Mouse (Mus musculus): Measurements from ENCODE around the gene Tbcb. TPM values are rescaled to one million over a fixed set of nuclear protein-coding genes. Genes with fewer than 3 reads are reported as not detected.
A peak's percentile ranks its signal among the peaks of the same experiment; 100 is the strongest.

The Tbcb gene
- total and polyA plus RNA-seq, 3 experiments = 36.6 to 56.7 (median 52.7) TPM

GRCm38 (mm10) chr7:30200200-30200599 lies 31.9 kb downstream of the Tbcb start:
- Histone ChIP-seq H3K4me1 (ENCODE audit: control insufficient read depth, insufficient read depth, low read length) (peaks cover 4% of the 10 kb centered on the region), H3K4me3 (no peak overlapping the region), H3K27ac (no peak overlapping the region), H3K9ac (ENCODE audit: low read depth, low read length) (no peak overlapping the region), H3K36me3 (ENCODE audit: control insufficient read depth, insufficient read depth, low read length) (no peaks in the 10 kb centered on the region), H3K27me3 (ENCODE audit: control insufficient read depth, insufficient read depth, low read length) (no peaks in the 10 kb centered on the region), H3K79me2 (replicated peaks; ENCODE audit: control insufficient read depth, insufficient read depth, low read length) (no peaks in the 10 kb centered on the region)
- peak in 1 of 2 experiments; percentile 28 for DNase-seq
- TF ChIP-seq POLR2A (IDR thresholded peaks at IDR 0.05; ENCODE audit: insufficient read depth, low read depth, low read length) (no peak), CTCF (IDR thresholded peaks at IDR 0.05) (no peak), EP300 (IDR thresholded peaks at IDR 0.05; ENCODE audit: insufficient read depth, low read depth, low read length) (no peak)
- WGBS = 46% methylated on average over 5 of the region's 5 CpGs
- intact Hi-C loops (cut with DNase I) = no loop called here

DNA sequence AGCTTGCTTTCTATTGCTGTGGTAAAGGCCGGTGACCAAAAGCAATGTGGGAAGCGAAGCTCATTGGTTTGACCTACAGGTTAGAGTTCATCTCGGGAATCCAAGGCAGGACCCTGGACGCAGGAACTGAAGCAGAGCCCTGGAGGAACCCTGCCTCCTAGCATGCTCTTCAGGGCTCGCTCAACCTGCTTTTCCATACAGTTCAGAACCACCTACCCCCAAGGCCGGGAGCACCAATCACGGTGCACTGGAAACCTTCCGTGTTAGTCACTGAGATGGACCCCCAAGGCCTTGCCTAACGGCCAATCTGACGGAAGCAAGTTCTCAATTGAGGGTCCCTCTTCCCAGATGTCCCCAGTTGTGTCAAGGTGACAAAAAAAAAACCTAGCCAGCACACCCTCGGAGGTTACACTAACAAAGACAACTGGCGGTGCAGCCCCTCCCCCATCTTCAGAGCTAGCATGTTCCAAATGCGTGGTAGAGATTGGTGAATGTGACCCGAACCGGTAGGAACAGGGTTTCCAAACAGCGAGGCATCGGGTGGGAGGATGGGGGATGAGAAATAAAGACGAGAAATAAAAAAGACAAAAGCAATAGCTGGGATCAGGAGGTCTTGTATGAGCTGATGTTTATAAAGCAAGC lies 32.5 kb downstream of the Tbcb start:
- H3K9ac ChIP-seq (ENCODE audit: low read depth, low read length) = no peak overlapping the region
- H3K4me3 ChIP-seq = no peak overlapping the region
- H3K27ac ChIP-seq = no peak overlapping the region
- peak in 1 of 2 experiments; percentile 17 for DNase-seq
- WGBS = 80% methylated on average over 18 of the region's 18 CpGs
- H3K79me2 ChIP-seq (replicated peaks; ENCODE audit: control insufficient read depth, insufficient read depth, low read length) = no peaks in the 10 kb centered on the region
- intact Hi-C loops (cut with DNase I) = no loop called here
- TF ChIP-seq CTCF (IDR thresholded peaks at IDR 0.05) (no peak), POLR2A (IDR thresholded peaks at IDR 0.05; ENCODE audit: insufficient read depth, low read depth, low read length) (no peak), EP300 (IDR thresholded peaks at IDR 0.05; ENCODE audit: insufficient read depth, low read depth, low read length) (no peak)
- H3K36me3 ChIP-seq (ENCODE audit: control insufficient read depth, insufficient read depth, low read length) = no peaks in the 10 kb centered on the region
- H3K4me1 ChIP-seq (ENCODE audit: control insufficient read depth, insufficient read depth, low read length) = peaks cover 4% of the 10 kb centered on the region
- no peaks in the 10 kb centered on the region for H3K27me3 ChIP-seq (ENCODE audit: control insufficient read depth, insufficient read depth, low read length)

GRCm38 (mm10) chr7:30198481-30198971 lies 33.5 kb downstream of the Tbcb start, which contains the start of gene Capns1:
Gene Capns1 (minus strand): TSS chr7:30198811.
- peaks cover 4% of the 10 kb centered on the region for H3K4me1 ChIP-seq (ENCODE audit: control insufficient read depth, insufficient read depth, low read length)
- H3K4me3 ChIP-seq = no peak within 1 kb of the TSS
- H3K36me3 ChIP-seq (ENCODE audit: control insufficient read depth, insufficient read depth, low read length) = no peaks in the 10 kb centered on the region; the same call in 1 of the 2 replicates
- TF ChIP-seq POLR2A (IDR thresholded peaks at IDR 0.05; ENCODE audit: insufficient read depth, low read depth, low read length) (no peak), CTCF (IDR thresholded peaks at IDR 0.05) (peak; percentile 92), EP300 (IDR thresholded peaks at IDR 0.05; ENCODE audit: insufficient read depth, low read depth, low read length) (peak; percentile 72)
- no peak within 1 kb of the TSS for H3K9ac ChIP-seq (ENCODE audit: low read depth, low read length)
- peak; percentile 56 to 57 for DNase-seq
- no peaks in the 10 kb centered on the region for H3K27me3 ChIP-seq (ENCODE audit: control insufficient read depth, insufficient read depth, low read length)
- 5% methylated on average over 8 of the region's 8 CpGs for WGBS
- no peaks in the 10 kb centered on the region for H3K79me2 ChIP-seq (replicated peaks; ENCODE audit: control insufficient read depth, insufficient read depth, low read length)
- H3K27ac ChIP-seq = no peak within 1 kb of the TSS
- intact Hi-C loops (cut with DNase I) = loop anchor here (1.0 kb wide), 1 partner anchor 17 kb away; no protein-coding TSS in a partner anchor

- 56% methylated on average over 5 of the region's 5 CpGs for WGBS
- Histone ChIP-seq H3K27me3 (ENCODE audit: control insufficient read depth, insufficient read depth, low read length) (no peaks in the 10 kb centered on the region), H3K79me2 (replicated peaks; ENCODE audit: control insufficient read depth, insufficient read depth, low read length) (no peaks in the 10 kb centered on the region), H3K27ac (no peak overlapping the region), H3K36me3 (ENCODE audit: control insufficient read depth, insufficient read depth, low read length) (peaks cover 4% of the 10 kb centered on the region), H3K9ac (ENCODE audit: low read depth, low read length) (no peak overlapping the region), H3K4me1 (ENCODE audit: control insufficient read depth, insufficient read depth, low read length) (peaks cover 4% of the 10 kb centered on the region), H3K4me3 (no peak overlapping the region)
- no peak for TF ChIP-seq POLR2A (IDR thresholded peaks at IDR 0.05; ENCODE audit: insufficient read depth, low read depth, low read length)
- no peak for TF ChIP-seq CTCF (IDR thresholded peaks at IDR 0.05)
- no peak for TF ChIP-seq EP300 (IDR thresholded peaks at IDR 0.05; ENCODE audit: insufficient read depth, low read depth, low read length)
- intact Hi-C loops (cut with DNase I) = loop anchor here (1.0 kb wide), 1 partner anchor 16 kb away; no protein-coding TSS in a partner anchor
- DNase-seq = peak in 1 of 2 experiments; percentile 15
Observed at GRCm38 (mm10) chr7:30197592-30198129, 34.4 kb downstream of the Tbcb start.

GRCm38 (mm10) chr7:30196171-30196570 lies 35.9 kb downstream of the Tbcb start:
- Histone ChIP-seq H3K27ac (no peak overlapping the region), H3K9ac (ENCODE audit: low read depth, low read length) (no peak overlapping the region), H3K79me2 (replicated peaks; ENCODE audit: control insufficient read depth, insufficient read depth, low read length) (no peaks in the 10 kb centered on the region), H3K27me3 (ENCODE audit: control insufficient read depth, insufficient read depth, low read length) (no peaks in the 10 kb centered on the region), H3K4me1 (ENCODE audit: control insufficient read depth, insufficient read depth, low read length) (peaks cover 4% of the 10 kb centered on the region), H3K36me3 (ENCODE audit: control insufficient read depth, insufficient read depth, low read length) (peaks cover 4% of the 10 kb centered on the region), H3K4me3 (no peak overlapping the region)
- TF ChIP-seq CTCF (IDR thresholded peaks at IDR 0.05) (no peak), POLR2A (IDR thresholded peaks at IDR 0.05; ENCODE audit: insufficient read depth, low read depth, low read length) (no peak), EP300 (IDR thresholded peaks at IDR 0.05; ENCODE audit: insufficient read depth, low read depth, low read length) (no peak)
- no peak for DNase-seq
- 58% methylated on average over 6 of the region's 6 CpGs for WGBS
- intact Hi-C loops (cut with DNase I) = no loop called here

DNA sequence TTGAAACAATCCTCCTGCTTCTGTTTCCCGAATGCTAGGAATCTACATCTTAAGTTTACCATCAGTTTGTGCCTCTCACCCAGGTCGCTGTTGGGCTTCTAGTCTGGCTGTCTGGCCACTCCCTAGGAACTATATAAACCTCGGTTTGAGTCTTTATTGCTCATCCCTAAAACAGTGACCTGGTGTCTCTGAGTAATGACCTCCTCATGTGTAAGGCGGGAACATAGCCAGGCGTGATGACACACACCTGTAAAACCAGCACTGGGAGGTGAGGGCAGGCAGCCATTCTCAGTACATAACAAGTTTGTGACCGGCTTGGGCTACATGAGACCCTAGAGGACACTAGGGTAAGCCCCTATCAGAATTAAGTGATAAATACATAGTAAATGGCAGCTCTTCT lies 36.6 kb downstream of the Tbcb start:
- Histone ChIP-seq H3K9ac (ENCODE audit: low read depth, low read length) (no peak overlapping the region), H3K36me3 (ENCODE audit: control insufficient read depth, insufficient read depth, low read length) (peaks cover 4% of the 10 kb centered on the region), H3K27me3 (ENCODE audit: control insufficient read depth, insufficient read depth, low read length) (no peaks in the 10 kb centered on the region), H3K4me3 (no peak overlapping the region), H3K79me2 (replicated peaks; ENCODE audit: control insufficient read depth, insufficient read depth, low read length) (no peaks in the 10 kb centered on the region), H3K4me1 (ENCODE audit: control insufficient read depth, insufficient read depth, low read length) (peaks cover 4% of the 10 kb centered on the region), H3K27ac (no peak overlapping the region)
- intact Hi-C loops (cut with DNase I) = no loop called here
- no peak for DNase-seq
- no peak for TF ChIP-seq CTCF (IDR thresholded peaks at IDR 0.05)
- no peak for TF ChIP-seq EP300 (IDR thresholded peaks at IDR 0.05; ENCODE audit: insufficient read depth, low read depth, low read length)
- no peak for TF ChIP-seq POLR2A (IDR thresholded peaks at IDR 0.05; ENCODE audit: insufficient read depth, low read depth, low read length)
- WGBS = 68% methylated on average over 6 of the region's 6 CpGs
